Mouse (Mus musculus): ENCODE data around the gene Herc3.

Herc3 gene

DNA sequence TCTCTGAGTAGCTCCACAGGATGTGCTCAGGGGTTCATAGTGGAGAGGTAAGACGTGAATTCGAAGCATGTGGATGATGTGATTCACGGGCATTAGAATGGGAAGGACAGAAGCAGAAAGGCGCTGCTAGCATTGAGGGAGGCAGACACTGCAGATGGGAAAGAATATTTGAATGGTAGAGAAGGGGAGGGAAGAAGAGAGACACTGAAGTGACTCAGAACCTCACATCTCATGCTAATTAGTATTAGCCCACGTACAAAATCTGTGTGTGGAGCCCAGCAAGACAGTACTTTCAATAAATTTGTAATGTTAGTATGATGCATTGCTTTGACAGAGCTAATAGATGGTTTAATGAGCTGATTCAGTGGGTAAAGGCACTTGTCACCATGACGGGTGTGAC lies 89.5 kb downstream of the Herc3 start:
- DNase-seq (ENCODE audit: low spot score), result no peak

DNA sequence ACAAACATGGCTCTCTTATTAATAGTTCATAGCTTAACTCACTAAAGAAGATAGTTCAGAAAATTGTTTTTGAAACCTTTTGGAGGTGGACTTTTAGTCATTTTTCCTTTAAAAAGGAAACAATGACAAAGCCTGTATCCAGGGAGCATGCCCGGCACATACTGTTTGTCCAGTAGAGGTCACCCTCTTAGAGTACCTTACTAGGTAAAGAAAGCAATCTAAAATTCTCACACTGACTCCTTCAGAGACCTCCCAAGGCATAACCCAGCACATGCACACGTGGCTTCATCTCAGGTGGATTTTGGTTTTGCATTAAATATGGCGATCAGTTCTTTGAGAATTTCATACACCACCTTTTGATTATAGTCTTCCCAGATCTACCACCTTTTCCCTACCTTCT lies 90.4 kb downstream of the Herc3 start:
- DNase-seq (ENCODE audit: low spot score), result no peak

DNA sequence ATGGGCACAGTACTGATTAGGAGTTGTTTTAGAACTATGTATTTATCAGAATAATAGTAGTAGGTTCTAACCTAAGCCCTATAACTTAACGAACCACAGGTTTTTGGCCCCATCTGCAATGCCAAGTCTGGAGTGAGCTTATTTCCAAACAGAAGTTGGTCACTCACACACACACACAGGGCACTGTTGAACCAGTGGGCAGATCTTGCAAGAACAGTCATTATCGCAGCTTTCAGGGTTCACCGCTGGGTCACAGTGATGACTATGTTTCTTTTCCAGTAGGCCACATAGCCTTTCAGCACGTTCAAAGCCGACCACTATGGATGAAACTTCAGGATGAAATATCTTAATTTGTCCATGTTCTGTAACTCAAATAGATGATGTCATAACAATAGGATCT lies 91.2 kb downstream of the Herc3 start:
- DNase-seq (ENCODE audit: low spot score), result no peak

DNA sequence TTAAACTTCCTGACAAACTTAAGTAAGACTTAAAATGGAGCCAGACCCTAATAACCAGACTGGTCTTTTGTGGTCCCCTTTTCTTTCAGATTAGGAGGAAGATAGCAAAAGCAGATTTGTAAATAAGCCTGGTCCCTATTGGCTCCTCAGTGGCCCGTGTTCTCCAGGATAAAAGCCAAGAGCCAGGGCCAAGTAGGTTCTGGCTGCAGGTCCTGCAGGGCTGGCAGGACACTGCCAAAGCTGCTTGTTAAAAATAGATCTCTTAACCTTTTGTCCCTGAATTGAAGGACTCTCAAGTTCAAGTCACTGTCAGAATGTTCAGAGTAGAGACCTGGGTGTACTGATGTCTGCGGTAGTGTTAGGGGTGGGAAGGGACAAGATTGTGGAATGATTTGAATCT lies 96.6 kb downstream of the Herc3 start:
- DNase-seq (ENCODE audit: low spot score), result no peak

DNA sequence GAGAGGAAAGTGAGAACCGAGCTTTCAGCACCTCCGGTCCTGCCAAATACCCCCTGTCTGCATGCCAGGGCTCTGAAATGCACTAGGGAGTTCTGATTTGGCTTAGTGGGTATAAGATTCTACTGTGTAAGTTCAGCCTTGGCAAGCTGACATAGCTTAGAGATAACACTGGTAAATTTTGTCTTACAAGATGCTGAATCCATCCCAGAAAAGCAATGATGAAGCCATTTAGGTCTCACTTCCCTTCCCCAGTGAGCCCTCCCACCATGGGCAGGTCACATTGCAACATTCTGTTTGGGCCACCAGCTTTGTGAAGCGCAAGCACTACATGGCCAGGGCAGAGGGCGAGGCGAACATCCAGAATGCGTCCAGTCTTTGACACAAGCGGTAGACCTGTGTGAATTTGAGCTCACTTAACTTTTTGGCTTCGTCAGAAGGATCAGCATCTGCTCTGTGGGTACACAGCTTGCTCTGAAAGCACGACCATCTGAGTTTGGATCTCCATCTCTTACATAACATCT lies 98.7 kb downstream of the Herc3 start:
- no peak for DNase-seq (ENCODE audit: low spot score)

DNA sequence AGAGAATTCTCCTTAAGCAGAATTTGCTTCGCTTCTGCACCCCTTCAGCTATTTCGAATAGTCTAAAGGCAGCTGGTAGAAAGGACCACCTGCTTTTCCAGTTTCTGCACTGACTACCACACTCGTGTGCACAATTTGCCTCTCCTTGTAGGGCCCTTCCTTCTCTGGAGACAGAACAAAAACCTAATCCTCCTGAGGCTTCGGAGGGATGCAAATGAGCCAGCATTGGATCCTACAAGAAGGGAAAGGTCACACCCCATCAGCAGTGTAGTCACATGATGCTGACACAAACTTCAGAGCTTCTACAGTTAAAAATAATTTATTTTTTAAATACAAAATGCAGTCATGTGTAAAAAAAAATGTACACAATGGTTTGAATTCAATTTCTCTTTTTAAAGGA lies 99.9 kb downstream of the Herc3 start:
- no peak for DNase-seq (ENCODE audit: low spot score)

DNA sequence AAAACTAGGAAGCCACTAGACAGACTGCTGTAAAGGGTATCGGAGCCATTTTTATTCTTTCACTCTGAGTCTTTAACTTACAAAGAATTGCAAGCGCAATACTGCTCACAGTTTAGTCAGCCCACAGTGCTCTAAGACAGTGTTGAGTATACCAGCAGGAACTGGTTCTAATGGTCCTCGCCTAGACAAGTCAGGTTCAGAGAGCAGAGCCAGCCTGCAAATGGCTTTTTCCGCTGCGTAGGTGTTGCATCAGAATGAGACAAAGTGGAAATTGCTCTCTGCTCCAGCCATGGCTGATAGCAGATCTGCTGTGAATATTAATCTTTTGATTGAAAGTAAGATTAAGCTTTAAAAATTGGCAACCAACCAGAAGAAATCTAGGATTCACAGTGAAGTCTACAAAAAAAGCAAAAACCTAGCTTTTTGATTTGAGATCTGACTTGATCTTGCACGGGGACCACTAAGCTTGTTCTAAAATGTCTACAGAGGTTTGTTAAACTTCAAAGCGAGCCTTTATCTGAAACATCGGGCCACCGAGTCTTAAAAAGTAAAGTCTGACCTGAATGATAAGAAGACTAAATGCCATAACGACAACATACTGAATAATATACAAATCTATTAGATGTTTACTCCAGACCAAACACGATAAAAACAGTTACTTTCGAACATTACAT lies 101.4 kb downstream of the Herc3 start:
- DNase-seq (ENCODE audit: low spot score), result no peak

DNA sequence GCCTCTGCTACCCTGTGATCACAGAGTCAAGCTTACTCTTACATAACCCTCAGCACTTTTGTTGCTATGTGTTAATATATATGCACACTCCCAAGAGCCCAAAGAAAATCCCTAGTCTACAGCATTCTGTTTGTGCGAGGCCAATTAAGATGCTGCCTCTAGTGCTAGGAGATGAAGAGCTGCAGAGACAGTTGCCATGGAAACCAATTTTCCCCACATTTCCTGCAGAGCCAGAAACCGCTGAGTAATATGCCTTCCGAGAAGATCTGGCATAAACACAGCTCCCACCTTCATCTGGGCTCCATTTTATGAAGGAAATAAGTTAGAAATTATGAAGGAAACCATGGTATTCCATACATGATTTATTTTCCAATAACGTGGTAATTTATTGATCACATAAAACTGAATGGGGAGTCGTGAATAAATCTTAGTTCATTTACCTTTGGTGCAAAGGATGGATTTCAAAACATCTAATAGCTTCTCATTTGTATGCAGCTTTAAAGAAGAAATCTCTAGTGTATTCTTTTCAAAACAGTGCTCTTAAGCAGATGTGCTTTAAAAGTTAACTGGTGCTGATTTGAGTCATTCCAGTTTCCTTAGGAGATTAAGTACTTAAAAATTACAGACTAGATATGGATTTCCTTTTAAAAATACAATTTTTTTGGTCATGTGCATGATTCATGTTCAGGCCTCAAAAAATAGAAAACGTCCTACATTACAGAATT lies 102.1 kb downstream of the Herc3 start:
- DNase-seq (ENCODE audit: low spot score), result peak; percentile 57

DNA sequence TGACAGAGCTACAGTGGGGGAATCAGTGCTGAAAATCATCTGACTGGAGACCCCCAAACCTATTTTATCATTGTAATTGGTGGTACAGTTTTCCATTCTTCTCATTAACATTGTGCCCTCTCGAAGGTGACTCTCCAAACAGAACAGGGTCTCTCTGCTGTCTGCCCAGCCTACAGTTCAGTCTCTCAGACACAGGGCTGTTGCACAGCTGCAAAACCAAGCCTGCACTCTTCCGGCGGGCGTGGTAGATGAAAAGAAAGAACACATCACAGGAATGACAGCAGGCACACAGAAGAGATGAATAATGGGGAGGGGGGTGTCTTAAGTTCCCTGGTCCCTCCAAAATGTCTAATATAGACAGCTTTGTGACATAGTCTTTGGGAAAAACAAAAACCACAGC lies 102.9 kb downstream of the Herc3 start:
- DNase-seq (ENCODE audit: low spot score), result no peak

DNA sequence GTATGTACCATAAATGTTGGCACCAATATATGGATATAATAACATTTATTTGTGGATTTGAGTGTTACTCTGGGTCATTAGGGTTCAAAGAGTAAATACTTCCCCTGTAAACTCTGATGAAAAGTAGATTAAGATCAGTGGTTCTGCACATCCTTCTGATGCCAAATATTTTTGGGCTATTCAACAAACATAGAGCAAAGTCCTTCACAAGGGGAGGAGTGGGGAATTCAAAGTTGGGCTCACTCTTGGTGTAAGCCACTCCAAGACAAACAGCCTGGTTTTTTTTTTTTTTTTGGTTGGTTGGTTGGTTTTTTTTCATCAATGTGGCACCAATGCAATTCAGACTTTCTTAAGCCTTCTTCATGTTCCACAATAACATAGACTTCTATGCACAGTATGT lies 106.5 kb downstream of the Herc3 start:
- DNase-seq (ENCODE audit: low spot score), result no peak

DNA sequence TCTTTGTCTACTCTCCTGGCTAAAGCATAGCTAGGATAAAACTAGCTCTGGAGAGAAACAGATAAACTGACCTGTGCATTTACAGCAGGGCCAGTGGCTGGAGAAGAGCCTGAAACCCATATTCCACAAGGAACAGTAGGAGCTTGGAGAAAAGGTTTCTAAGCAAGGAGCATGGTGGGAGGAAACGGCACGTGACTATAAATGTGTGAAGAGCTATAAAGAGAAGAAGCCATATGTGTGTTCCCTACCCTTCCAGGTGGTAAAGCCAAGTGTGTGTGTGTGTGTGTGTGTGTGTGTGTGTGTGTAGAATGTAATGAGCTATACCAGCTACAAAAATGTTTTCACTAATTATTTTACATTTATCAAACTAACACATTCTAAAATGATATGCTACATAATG lies 111.0 kb downstream of the Herc3 start:
- DNase-seq (ENCODE audit: low spot score), result no peak

DNA sequence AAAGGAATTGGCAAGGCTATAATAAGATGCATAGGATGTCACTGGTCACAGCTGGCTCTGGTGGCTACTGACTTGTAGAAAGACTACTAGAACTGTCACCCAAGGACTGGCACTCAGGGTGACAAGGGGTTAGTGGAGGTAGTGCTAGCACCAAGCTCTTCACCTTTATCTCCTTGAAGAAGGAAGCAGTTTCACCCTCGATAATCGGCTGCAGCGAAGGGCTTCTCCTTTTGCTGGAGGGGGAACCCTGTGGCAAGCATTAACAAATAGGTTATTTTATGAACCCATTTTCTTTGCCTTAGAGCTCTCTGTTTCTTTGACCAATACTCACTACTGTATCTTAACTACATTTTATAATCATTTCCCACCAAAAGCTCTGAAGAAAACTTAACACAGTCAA lies 112.7 kb downstream of the Herc3 start:
- no peak for DNase-seq (ENCODE audit: low spot score)

DNA sequence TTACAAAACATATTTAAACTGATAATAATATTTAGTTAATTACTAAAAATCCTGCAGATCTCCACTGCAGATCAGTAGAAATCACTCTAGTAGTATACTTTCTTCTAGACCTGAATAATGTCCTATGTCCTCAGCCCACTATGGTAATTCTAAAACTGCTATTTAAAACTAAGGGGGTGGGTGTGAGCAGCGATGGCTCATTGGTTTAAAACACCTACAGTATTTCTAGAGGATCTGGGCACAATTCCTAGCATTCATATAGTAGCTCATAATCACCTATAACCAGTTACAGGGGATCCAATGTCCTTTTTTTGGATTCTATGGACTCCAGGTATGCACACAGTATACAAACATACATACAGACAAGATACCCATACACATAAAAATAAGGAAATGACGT lies 115.0 kb downstream of the Herc3 start:
- no peak for DNase-seq (ENCODE audit: low spot score)

DNA sequence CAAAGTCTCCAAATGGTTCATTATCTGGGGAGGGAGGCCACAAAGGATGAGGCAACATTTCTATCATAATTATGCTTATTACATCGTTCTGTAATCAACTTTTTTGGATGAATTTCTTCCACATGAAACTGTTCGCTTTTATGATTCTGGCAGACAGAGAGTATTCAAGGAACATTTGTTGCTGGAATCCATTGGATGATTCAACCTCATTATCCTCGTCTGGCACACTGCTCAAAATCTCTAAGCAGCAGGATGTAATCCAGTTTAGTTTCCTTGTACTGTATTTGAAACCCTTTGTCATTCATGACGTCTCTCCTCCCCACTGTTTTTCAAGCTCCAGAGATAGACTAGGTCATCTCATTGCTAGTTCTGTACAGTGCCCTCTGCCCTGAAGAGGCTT lies 115.6 kb downstream of the Herc3 start:
- DNase-seq (ENCODE audit: low spot score), result no peak

DNA sequence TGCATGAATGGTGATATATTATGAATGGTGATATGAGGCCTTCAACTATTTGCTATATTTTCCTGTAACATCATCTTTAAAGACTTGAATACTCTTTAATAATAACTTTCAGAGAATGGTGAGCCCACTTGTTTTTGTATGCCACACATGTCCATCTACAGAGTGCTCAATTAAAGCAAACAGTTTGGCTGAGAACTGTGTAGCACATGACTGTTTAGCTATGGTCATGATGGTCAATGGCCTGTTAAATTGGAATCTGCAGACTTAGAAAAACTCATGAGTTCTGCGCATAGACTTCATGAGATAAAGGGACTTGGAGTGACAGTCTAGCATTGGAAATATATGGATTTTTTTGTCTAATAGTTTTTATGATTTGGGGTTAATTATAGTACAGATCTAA lies 119.1 kb downstream of the Herc3 start:
- DNase-seq (ENCODE audit: low spot score), result no peak

DNA sequence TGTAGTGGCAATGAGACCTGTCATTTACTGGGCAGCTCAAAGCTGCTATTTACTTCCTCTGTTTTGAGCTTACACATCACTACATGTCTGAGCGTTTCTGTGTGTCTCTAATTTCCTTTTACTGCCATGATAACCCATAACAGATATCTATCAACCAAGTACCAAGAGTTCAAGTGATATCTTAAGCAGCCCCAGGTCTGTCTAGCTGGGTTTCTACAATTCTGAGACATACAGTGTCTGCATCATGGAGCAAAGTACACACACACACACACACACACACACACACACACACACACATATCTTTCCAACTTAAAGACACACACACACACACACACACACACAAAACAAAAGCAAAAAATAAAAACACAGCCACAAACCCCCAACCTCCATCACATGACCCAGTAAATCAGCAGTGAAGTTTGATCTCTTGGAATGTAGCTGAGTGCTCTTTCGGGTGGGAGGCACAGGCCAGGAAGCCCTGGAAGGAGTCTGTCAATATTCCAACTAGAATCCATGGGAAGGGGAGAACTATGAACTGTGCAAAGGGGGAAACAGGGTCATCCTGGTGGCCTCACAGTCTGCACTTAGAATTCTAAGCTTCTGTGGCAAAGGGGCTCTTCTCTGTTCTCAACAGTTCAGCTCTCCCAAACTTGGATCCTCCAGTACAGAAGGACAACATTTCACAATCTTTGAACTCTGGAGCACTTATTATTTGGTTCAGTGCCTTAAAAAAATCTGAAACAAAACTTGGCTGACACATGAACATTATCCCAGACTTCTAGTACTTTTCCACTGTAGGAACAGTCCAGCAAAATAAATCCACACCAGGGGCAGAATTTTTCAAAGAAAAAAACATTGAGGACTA lies 120.1 kb downstream of the Herc3 start:
- DNase-seq (ENCODE audit: low spot score), result no peak

DNA sequence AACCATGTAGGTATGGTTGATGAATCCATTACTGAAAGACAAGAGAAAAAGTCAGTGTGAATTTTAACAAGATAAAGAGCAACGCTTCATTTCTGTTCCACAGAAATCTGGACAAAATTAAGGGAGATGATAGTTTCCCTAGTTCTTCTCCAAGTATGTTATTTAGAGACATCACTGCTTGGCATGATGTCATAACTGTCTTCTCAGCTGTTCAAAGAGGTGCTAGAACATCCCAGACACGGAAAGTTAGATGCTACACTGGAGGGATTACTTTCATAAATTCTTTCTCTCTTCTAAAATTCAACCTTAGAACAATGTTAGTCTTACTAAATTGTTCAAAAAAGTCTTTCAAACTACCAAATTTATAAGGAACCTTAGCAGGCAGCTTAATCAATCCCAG lies 129.3 kb downstream of the Herc3 start:
- no peak for DNase-seq (ENCODE audit: low spot score)

DNA sequence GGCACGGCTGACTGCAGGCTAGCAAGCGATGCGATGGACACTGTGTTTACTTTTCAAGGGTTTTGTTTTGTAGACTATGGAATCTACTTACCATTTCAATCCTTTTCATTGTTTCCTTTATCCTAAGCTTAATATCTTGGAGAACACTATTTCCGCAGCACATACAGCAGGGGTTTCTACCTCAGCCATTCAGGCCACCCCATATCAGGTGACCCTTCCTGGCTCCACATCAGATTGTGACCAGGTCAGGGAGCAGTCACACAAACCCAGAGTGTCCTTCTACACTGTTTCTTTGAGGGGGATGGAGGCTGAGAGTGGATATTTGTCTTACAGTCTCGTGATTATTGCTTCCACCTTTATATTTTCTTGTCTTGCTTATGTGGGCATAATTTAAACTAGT lies 131.4 kb downstream of the Herc3 start:
- no peak for DNase-seq (ENCODE audit: low spot score)

DNA sequence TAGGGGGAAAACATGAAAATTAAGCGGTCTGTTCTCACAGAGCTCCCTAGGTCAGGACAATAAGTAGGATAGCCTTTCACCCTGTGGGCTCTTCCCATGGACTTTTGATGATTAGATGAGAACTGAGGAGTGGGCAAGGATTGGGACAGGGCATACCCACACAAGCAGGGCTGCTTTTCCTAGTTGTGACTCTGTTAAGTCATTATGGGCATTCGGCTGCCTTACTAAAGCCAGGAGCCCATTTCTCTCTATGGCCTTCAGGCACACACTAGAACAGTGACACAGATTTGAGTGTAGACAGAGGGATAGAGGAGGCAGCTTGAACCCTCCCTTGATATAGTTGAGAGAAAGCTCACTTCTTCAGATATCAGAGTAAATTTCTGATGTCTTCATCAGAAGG lies 132.8 kb downstream of the Herc3 start:
- no peak for DNase-seq (ENCODE audit: low spot score)

DNA sequence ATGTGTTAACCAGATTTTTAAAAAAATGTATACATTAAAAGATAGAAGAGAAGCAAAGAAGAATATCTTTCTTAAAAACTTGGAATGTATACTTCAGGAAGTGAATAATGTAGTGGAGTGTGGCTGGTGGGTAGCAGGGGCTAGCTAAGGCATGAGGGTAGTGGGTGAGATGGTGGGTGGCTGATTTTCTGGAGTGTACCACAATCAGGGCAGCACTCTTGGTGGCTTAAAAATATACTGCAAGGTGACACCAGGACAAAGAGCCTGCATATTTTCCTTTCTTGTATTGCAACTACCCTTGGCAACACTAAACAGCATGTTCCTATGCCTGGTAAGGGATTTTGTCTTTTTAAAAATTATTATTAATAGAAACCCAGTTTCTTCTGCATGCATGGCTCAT lies 133.3 kb downstream of the Herc3 start:
- DNase-seq (ENCODE audit: low spot score), result no peak

DNA sequence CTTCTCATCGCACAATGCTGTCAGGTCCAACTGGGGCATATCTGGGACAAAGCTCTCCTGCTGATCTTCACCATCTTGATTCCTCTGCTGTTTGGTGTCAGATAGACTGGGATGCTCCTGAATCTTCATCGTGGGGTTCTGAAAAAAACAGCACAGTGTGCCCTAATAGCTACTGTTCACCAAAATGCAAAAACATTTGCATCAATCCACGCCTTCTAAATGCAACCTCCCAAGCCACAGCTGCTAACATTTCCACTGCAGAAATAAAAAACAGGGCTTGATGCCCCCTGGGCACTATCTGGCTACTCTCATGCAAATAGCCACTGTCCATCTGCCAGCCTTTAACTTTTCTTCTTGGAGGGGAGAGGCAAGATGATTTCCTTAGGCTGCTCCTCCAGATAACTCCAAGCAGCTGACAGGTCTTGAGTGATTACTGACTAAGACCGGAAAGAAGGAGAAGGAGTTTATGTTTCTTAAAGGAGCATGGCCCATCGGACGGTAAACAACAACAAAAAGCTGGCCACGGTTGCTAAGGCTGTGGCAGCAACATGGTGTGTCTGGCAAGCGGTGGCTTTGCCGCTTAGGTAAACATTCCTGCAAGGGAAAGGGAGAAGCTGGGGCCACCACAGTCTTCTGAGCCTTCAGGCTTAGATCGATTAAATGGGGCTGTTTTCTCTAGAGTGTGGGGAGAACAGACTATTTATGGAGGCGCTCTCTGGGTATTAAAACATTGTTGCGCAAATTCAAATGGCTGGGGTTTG lies 134.0 kb downstream of the Herc3 start:
- DNase-seq (ENCODE audit: low spot score), result no peak

DNA sequence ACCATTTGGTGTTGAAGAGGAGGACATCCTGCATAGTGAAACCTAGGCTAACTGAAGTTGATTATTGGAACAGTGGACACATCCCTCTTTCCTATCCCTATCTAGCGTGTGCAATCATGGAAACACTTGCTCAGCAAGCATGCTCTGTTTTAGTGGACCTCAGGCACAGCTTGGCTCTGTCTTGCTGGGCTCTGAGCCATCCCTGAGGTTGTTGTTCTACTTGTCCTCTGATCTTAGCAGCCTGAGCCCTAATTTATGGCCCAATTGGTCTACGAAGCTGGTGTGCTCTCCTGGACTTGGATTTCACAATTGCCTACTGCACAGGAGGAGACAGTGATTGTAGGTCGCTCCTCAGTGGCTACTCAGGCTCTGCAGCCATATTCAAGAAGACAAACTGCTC lies 137.0 kb downstream of the Herc3 start:
- no peak for DNase-seq (ENCODE audit: low spot score)

Data from MN1 (cell line).